Mouse (Mus musculus) inflammation-experienced regulatory T-cells, adult 6 months (primary cell): ENCODE results near the gene Tnfsfm13. TPM values are rescaled to one million over a fixed set of nuclear protein-coding genes. Genes with fewer than 3 reads are reported as not detected.
"Not testable (repeated sequence)": the region's sequence is repeated elsewhere in the genome, so short reads cannot be mapped to it uniquely, and the experiment has no call there.

Experiments
- ATAC-seq: one replicate; pipeline ENCODE4 v1.8.0; 2017
- polyA plus RNA-seq, 3 experiments: library from polyadenylated mRNA; unstranded; fragments of 100-300 nt; shearing (Covaris generic); gene quantifications; one replicate each; pipeline ENCODE4 v1.2.1; 2017

The Tnfsfm13 gene
- polyA plus RNA-seq, 3 experiments from 2014 or later, result not detected

- ATAC-seq, result no peak
Observed at GRCm38 (mm10) chr11:69703814-69704612, 8.1 kb upstream of the Tnfsfm13 start.

DNA sequence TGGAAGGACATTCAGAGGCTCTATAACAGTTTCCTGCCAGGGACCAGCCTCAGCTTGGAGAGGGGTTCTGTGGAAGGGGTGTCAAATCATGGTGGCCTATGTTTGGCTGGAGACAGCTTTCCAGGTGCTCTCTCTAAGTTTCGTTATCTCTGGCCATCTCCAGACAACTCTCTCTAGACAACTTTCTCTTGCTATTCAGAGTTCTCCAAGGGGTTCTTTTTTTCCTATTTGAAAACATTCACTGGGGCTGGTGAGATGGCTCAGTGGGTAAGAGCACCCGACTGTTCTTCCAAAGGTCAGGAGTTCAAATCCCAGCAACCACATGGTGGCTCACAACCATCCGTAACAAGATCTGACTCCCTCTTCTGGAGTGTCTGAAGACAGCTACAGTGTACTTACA, 7.5 kb upstream of the Tnfsfm13 start:
- ATAC-seq, result not testable (repeated sequence)

- not testable (repeated sequence) for ATAC-seq
Observed at GRCm38 (mm10) chr11:69702886-69703285, 7.0 kb upstream of the Tnfsfm13 start.

DNA sequence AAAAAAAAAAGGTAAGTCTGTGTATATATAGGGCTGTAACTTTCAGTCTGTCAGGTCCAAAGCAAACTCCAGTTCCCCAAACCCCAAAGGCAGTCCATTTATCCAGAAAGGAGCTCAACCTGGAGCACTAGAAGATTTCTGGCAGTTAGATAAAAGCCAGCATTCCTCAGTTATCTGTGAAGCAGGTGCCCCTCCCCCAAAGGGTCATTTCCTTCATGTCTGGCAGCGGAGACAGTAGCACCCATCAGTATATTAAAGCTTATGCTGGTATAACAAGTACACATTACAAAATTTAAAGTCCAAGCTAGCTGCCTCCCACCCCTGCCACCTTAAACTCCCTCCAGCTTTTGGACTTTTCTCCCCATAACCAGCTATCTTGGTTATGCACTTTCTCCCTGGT, 3.7 kb upstream of the Tnfsfm13 start:
- no peak for ATAC-seq

DNA sequence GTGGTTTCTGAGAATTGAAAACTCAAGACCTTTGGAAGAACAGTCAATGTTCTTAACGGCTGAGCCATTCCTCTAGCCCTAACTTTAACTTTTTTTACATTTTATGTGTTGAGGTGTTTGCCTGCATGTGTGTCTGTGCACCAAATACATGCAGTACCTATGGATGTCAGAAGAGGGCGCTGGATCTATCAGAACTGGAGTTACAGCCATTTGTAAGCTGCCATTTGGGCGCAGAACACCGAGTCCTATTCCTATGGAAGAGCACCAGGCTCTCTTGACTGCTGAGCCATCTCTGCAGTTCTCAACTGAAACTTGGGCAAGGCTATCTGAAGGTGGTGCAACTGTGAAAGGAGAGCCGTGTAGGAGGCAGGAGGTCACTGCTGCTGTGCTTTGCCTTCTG, 2.7 kb upstream of the Tnfsfm13 start:
- ATAC-seq, result no peak

GRCm38 (mm10) chr11:69697396-69697795, 1.5 kb upstream of the Tnfsfm13 start:
- ATAC-seq, result no peak

DNA sequence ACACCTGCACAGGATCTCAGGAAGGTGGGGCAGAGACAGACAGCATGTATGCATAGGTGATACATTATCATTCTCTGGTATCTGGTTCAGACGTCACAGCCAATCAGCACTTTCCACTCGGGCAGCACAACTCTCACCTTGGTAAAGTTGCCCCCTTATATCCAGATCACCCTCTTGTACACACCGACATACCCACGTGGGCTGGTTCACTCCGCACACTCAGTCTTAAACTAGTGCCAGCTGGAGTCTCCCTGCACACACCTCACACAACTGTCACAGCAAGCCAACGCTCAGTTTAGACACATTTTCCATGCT, 895 bp downstream of the Tnfsfm13 start:
- ATAC-seq, result no peak

GRCm38 (mm10) chr11:69693421-69693965, 2.4 kb downstream of the Tnfsfm13 start:
- no peak for ATAC-seq

DNA sequence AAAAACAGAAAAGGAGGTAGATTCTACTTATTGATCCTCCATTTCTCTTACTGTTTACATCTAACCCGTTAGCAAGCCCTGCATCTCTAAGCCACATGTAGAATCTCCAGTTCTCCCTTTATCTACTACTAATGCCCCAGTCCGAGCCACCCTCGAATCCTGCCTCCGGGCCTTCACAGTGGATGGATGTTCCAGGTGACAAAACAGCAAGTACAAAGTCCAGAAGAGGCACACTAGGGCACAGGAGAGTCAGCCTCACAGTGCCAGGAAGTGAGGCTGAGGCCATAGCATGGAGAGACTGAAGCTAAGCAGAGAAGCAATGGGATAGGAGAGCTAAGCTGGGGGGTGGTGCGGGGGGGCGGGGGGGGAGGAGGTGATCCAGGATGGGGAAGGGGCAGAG, 3.0 kb downstream of the Tnfsfm13 start:
- no peak for ATAC-seq

DNA sequence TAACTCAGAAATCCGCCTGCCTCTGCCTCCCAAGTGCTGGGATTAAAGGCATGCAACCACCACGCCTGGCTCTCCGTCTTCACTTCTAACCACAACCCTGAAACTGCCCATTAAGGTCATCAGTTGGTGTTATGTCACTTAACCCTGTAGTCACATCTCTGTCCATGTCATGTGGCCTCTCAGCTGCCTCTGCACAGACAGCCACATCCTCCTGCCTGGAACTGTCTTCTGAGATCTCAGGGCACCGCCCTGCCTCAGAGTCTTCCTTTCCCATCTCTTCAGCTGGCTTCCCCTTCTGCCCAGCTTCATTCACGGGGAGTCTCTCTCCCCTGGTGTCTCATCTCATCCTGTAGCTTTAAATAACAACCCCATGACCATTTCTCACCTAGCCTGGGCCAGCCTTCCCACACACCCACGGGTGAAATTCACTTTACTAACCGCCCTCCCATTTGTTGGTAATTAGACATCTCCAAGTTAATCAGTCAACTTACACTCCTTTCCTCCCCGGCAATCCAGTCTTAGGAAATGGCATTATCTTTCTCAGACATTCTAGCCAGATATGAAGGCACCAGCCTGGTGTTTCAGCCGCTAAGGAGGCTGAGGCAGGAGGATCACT, 3.6 kb downstream of the Tnfsfm13 start:
- ATAC-seq, result no peak

GRCm38 (mm10) chr11:69689891-69690290, 6.0 kb downstream of the Tnfsfm13 start:
- ATAC-seq, result no peak

GRCm38 (mm10) chr11:69687061-69687460, 8.8 kb downstream of the Tnfsfm13 start:
- ATAC-seq, result no peak

GRCm38 (mm10) chr11:69686377-69686776, 9.5 kb downstream of the Tnfsfm13 start:
- no peak for ATAC-seq

- no peak for ATAC-seq
Observed at GRCm38 (mm10) chr11:69685526-69686148, 10.3 kb downstream of the Tnfsfm13 start, which contains the start of gene Tnfsf13. TSS of gene Tnfsf13 (minus strand) at chr11:69685784.

- ATAC-seq, result no peak
Observed at GRCm38 (mm10) chr11:69684936-69685335, 11.0 kb downstream of the Tnfsfm13 start.

DNA sequence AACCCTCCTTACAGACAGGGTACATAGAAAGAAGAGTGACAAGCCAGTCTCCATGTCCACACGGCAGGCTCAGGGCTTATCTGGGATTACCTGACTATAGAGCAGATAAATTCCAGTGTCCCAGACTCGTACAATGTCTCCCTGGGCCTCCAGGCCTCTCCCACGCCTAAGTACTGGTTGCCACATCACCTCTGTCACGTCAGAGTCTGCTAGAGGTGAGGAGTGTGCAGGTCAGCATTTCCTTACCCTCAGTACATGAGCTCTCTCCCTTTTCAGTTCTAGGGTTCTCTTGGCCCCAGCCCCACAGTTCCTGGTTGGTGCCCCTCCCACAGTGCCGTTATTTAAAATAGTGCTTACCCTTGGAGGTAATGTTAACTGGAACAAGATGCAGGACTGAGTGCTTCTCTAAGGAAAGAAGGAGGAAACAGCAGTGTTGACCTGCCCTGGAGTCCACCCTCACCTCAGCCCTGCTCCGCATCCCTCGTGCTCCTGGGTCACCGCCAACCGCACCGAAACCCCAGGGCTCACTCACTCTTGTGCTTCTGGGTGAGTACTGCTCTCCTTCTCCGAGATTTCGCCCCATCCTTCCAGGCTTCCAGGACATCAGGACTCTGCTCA, 11.7 kb downstream of the Tnfsfm13 start:
- no peak for ATAC-seq

GRCm38 (mm10) chr11:69683576-69683975, 12.3 kb downstream of the Tnfsfm13 start:
- no peak for ATAC-seq

- no peak for ATAC-seq
Observed at GRCm38 (mm10) chr11:69682840-69683533, 12.9 kb downstream of the Tnfsfm13 start.

- ATAC-seq, result peak; percentile 2
Observed at GRCm38 (mm10) chr11:69682209-69682839, 13.6 kb downstream of the Tnfsfm13 start.

- peak; percentile 95 for ATAC-seq
Observed at GRCm38 (mm10) chr11:69681314-69682208, 14.3 kb downstream of the Tnfsfm13 start, which contains the start of gene Senp3. TSS of gene Senp3 (minus strand) at chr11:69682084.
